Mouse (Mus musculus) cerebellum, postnatal 14 days (tissue): ENCODE measurements around the gene Diaph3.
"Not testable (repeated sequence)": the region's sequence is repeated elsewhere in the genome, so short reads cannot be mapped to it uniquely, and the experiment has no call there.

Experiments
- DNase-seq, 2 experiments: peaks; one replicate each; pipeline ENCODE4 v3.0.0; 2021; ENCODE audit warnings: mixed read lengths in 2 of 2

Diaph3 gene

GRCm38 (mm10) chr14:86729617-86730098, 411.4 kb downstream of the Diaph3 start:
- peak; percentile 59 to 77 for DNase-seq

GRCm38 (mm10) chr14:86727538-86728045, 413.4 kb downstream of the Diaph3 start:
- DNase-seq, result peak; percentile 37 to 47

- no peak for DNase-seq
Observed at GRCm38 (mm10) chr14:86721768-86722167, 419.3 kb downstream of the Diaph3 start.

- DNase-seq, result no peak
Observed at GRCm38 (mm10) chr14:86721082-86721481, 420.0 kb downstream of the Diaph3 start.

- DNase-seq, result not testable (repeated sequence)
Observed at GRCm38 (mm10) chr14:86720408-86720807, 420.6 kb downstream of the Diaph3 start.

GRCm38 (mm10) chr14:86714088-86714690, 426.8 kb downstream of the Diaph3 start:
- no peak for DNase-seq

GRCm38 (mm10) chr14:86704080-86704479, 437.0 kb downstream of the Diaph3 start:
- no peak for DNase-seq

- no peak for DNase-seq
Observed at GRCm38 (mm10) chr14:86701145-86701544, 439.9 kb downstream of the Diaph3 start.

GRCm38 (mm10) chr14:86697887-86698286, 443.1 kb downstream of the Diaph3 start:
- no peak for DNase-seq

GRCm38 (mm10) chr14:86692714-86693113, 448.3 kb downstream of the Diaph3 start:
- DNase-seq, result no peak

GRCm38 (mm10) chr14:86691298-86691697, 449.7 kb downstream of the Diaph3 start:
- no peak for DNase-seq

GRCm38 (mm10) chr14:86684585-86685503, 456.2 kb downstream of the Diaph3 start:
- peak; percentile 20 to 45 for DNase-seq

GRCm38 (mm10) chr14:86681951-86682350, 459.1 kb downstream of the Diaph3 start:
- DNase-seq, result no peak

- DNase-seq, result no peak
Observed at GRCm38 (mm10) chr14:86678992-86679391, 462.0 kb downstream of the Diaph3 start.

- DNase-seq, result peak in 1 of 2 experiments; percentile 37
Observed at GRCm38 (mm10) chr14:86678179-86678780, 462.8 kb downstream of the Diaph3 start.

GRCm38 (mm10) chr14:86677015-86677414, 464.0 kb downstream of the Diaph3 start:
- no peak for DNase-seq

GRCm38 (mm10) chr14:86675314-86675713, 465.7 kb downstream of the Diaph3 start:
- DNase-seq, result no peak

- no peak for DNase-seq
Observed at GRCm38 (mm10) chr14:86662846-86663245, 478.2 kb downstream of the Diaph3 start.

GRCm38 (mm10) chr14:86660556-86660955, 480.5 kb downstream of the Diaph3 start:
- no peak for DNase-seq

GRCm38 (mm10) chr14:86656262-86656661, 484.8 kb downstream of the Diaph3 start:
- no peak for DNase-seq

GRCm38 (mm10) chr14:86646499-86647120, 494.4 kb downstream of the Diaph3 start:
- DNase-seq, result no peak

- no peak for DNase-seq
Observed at GRCm38 (mm10) chr14:86642831-86643241, 498.2 kb downstream of the Diaph3 start.

- no peak for DNase-seq
Observed at GRCm38 (mm10) chr14:86641839-86642238, 499.2 kb downstream of the Diaph3 start.
